Mouse (Mus musculus) right cerebral cortex, postnatal 36 days (tissue): ENCODE data around the gene Adamtsl4.
"Not testable (repeated sequence)": the region's sequence is repeated elsewhere in the genome, so short reads cannot be mapped to it uniquely, and the experiment has no call there.

Experiments
- DNase-seq, 2 experiments: peaks; one replicate each; pipeline ENCODE4 v3.0.0; 2022; ENCODE audit warnings: low spot score in 2 of 2, mixed read lengths in 1 of 2

Gene Adamtsl4

GRCm38 (mm10) chr3:95676745-95677419 is 10.8 kb downstream of the Adamtsl4 start:
- peak in 1 of 2 experiments; percentile 36 for DNase-seq

GRCm38 (mm10) chr3:95675301-95676092 is 12.2 kb downstream of the Adamtsl4 start:
- DNase-seq, result peak in 1 of 2 experiments; percentile 39

GRCm38 (mm10) chr3:95674812-95675211 is 12.9 kb downstream of the Adamtsl4 start:
- no peak for DNase-seq

- no peak for DNase-seq
Observed at GRCm38 (mm10) chr3:95674236-95674635, 13.5 kb downstream of the Adamtsl4 start.

- DNase-seq, result no peak
Observed at GRCm38 (mm10) chr3:95673707-95674211, 14.0 kb downstream of the Adamtsl4 start.

GRCm38 (mm10) chr3:95672861-95673706 is 14.6 kb downstream of the Adamtsl4 start:
- no peak for DNase-seq

GRCm38 (mm10) chr3:95672461-95672860 is 15.3 kb downstream of the Adamtsl4 start:
- DNase-seq, result no peak

- DNase-seq, result no peak
Observed at GRCm38 (mm10) chr3:95671201-95671600, 16.5 kb downstream of the Adamtsl4 start.

GRCm38 (mm10) chr3:95670419-95670818 is 17.3 kb downstream of the Adamtsl4 start:
- DNase-seq, result not testable (repeated sequence)

- DNase-seq, result no peak
Observed at GRCm38 (mm10) chr3:95669309-95669665, 18.4 kb downstream of the Adamtsl4 start.

- DNase-seq, result no peak
Observed at GRCm38 (mm10) chr3:95668589-95669308, 19.0 kb downstream of the Adamtsl4 start.

GRCm38 (mm10) chr3:95668026-95668425 is 19.7 kb downstream of the Adamtsl4 start:
- no peak for DNase-seq

- DNase-seq, result no peak
Observed at GRCm38 (mm10) chr3:95667521-95667920, 20.2 kb downstream of the Adamtsl4 start.

- DNase-seq, result no peak
Observed at GRCm38 (mm10) chr3:95666124-95666844, 21.4 kb downstream of the Adamtsl4 start.

- DNase-seq, result no peak
Observed at GRCm38 (mm10) chr3:95664940-95665352, 22.8 kb downstream of the Adamtsl4 start.

- DNase-seq, result no peak
Observed at GRCm38 (mm10) chr3:95663969-95664608, 23.6 kb downstream of the Adamtsl4 start.

GRCm38 (mm10) chr3:95663486-95663885 is 24.2 kb downstream of the Adamtsl4 start:
- DNase-seq, result no peak

- DNase-seq, result no peak
Observed at GRCm38 (mm10) chr3:95662724-95663449, 24.8 kb downstream of the Adamtsl4 start.

GRCm38 (mm10) chr3:95661945-95662715 is 25.6 kb downstream of the Adamtsl4 start:
- DNase-seq, result no peak
